Mouse (Mus musculus): Measurements from ENCODE around the gene Olfr669.
"Not testable (repeated sequence)": the region's sequence is repeated elsewhere in the genome, so short reads cannot be mapped to it uniquely, and the experiment has no call there.

Gene Olfr669

DNA sequence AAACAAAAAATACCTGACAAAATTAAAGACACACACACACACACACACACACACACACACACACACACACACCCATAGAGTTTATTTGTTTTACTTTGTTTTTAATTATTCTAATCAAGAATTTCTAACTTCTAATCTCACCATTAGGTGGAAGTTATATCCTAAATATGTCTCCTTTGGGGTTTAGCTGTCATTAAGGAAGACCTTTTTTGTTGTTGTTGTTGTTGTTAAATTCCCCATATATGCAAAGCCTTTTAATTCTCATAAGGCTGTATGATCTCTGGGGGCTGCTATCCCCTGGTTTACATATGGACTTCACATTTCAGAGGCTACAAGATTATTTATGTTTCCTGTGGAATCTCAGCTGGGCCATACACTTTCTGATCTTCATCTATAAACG lies at the start of gene Olfr669:
TSS of gene Olfr669 (plus strand) at position 301 of the 400 bp plus-strand sequence.
- DNase-seq (ENCODE audit: low spot score in 2 of 2) = no peak

DNA sequence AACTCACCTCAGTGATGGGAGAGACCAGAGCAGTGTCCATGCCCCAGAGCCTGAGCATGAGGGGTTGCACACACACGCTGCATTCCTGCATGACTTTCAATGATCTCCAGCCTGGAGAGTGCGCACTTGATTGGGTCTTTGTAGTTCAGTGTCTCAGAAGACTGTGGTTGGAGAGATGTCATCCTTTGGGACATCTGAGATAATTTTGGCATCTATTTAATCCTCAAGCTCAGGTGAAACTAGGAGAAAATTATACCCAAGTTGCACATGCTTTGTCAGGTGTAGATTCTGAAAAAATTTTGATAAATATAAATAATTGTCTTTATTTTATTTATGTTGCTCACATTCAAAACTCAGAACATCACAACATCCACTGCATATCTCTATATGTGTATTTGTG lies 38.2 kb upstream of the Olfr669 start, which contains the start of gene Olfr666:
TSS of gene Olfr666 (minus strand) at position 101 of the 400 bp plus-strand sequence.
- DNase-seq (ENCODE audit: low spot score in 2 of 2) = no peak

DNA sequence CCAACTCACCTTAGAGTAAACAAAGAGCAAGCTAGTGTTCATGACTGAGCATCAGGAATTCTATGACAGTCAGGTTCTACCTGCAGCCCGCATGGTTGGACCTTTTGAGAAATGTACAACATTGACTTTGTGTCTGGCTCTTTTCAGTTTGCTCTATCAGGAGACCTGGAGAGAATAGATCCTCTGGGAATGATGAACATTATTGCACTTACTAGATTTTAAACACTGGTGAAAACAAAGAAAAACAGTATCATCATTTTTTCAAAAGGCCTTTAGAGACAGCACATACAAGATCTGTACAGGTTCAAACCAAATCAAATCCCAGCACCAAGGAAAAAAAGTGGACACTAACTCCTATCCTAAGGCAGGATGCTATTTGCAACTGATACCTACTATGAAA lies 12.7 kb upstream of the Olfr669 start, which contains the start of gene Olfr667:
TSS of gene Olfr667 (minus strand) at position 101 of the 400 bp plus-strand sequence.
- DNase-seq (ENCODE audit: low spot score in 2 of 2) = no peak

DNA sequence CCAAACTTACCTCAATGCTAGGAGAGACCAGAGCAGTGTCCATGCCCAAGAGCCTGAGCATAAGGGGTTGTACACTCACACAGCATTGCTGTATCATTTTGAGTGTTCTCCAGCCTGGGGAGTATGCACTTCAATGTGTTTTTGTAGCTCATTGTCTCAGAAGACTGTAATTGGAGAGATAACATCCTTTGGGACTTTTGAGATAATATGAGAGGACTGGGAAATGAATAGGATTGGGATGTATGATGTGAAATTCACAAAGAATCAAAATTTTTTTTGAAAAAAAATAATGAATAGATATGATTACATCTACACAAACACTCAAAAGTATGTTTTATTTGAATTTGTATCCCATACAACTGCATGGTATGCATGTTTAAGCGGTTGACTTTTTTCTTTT lies 6.1 kb upstream of the Olfr669 start, which contains the start of gene Olfr668:
TSS of gene Olfr668 (minus strand) at position 101 of the 400 bp plus-strand sequence.
- DNase-seq (ENCODE audit: low spot score in 2 of 2) = no peak

DNA sequence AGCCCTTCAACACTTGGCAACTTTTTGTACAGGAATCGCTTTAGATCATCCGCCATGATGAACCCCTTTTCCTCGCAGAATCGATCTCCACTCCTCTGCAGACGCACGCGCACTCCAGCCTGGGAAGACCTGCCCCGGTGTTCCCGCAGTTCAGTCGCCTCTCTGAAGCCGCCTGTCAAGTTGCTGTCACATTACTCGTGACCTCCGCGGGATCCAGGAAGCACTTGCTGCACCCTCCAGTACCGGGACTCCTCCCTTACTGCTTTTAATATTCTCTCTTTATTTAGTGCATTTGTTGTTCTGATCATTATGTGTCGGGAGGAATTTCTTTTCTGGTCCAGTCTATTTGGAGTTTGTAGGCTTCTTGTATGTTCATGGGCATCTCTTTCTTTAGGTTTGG lies 16.2 kb downstream of the Olfr669 start:
- not testable (repeated sequence) for DNase-seq (ENCODE audit: low spot score in 2 of 2)

DNA sequence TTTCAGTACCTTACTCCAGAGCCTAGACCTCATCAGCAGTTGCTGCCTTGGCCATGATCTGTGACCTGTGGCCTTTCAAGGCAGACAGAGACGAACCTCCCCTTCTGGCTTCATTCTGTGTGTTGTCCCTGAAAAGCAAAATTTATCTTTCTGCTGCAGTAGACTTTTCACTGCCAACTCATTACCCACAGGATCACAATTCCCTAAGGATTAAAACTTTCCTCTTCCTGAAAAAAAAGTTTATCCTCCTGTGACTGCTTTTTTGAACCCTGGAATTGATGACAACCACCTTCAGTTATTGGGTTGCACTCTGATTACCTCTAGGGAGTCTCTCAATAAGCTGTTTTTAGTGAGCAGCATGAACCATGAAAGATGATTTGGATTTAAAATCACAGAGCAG lies 28.5 kb downstream of the Olfr669 start, which contains the start of gene Olfr670:
TSS of gene Olfr670 (minus strand) at position 101 of the 400 bp plus-strand sequence.
- no peak for DNase-seq (ENCODE audit: low spot score in 2 of 2)

DNA sequence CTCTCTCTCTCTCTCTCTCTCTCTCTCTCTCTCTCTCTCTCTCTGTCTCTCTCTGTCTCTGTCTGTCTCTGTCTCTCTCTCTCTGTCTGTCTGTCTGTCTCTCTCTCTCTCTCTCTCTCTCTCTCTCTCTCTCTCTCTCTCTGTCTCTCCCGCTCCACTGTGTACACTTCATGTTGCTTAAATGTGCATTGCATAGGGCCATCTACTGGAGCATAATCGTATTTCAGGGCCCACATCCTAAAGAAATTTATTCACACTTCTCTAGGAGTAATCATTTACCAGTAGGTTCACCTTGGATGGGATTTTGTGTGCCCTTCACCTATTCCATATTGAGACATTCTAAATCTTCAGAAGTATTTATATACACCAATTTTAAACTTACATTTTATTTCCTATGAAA lies 38.5 kb downstream of the Olfr669 start:
- DNase-seq (ENCODE audit: low spot score in 2 of 2) = not testable (repeated sequence)

DNA sequence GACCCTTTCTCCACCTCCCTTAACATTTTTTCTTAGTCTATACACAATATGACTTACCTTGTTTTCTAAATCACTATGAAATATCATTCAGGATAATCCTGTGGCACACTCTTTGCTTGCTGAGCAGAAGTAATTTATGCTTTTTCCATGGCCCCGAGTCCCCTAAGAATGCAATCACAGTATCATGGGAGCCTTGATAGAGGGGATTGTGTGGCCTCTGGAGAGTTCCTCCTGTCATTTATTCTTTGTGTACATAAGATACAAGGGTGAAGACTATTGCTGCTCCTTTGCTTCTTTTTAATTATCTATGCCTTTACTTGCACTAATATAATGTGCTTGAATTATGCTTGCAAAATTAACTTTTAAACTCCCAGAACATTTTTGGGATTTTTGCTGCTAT lies 45.0 kb downstream of the Olfr669 start, which contains the start of gene Olfr671:
TSS of gene Olfr671 (minus strand) at position 101 of the 400 bp plus-strand sequence.
- no peak for DNase-seq (ENCODE audit: low spot score in 2 of 2)
